Mouse (Mus musculus) olfactory bulb, adult 2 months (tissue): ENCODE results near the gene Sirt2. TPM values are rescaled to one million over a fixed set of nuclear protein-coding genes. Genes with fewer than 3 reads are reported as not detected.
A peak's percentile ranks its signal among the peaks of the same experiment; 100 is the strongest.

Source experiments
- H3K27ac ChIP-seq: fragments of 200-500 bp; 2 replicates; pipeline ENCODE4 v1.5.1; 2012; ENCODE audit warnings: low read depth, low read length; ENCODE audit not compliant: insufficient read depth
- H3K4me1 ChIP-seq: fragments of 200-500 bp; 2 replicates; pipeline ENCODE4 v1.6.1; 2012; ENCODE audit warnings: low read length; ENCODE audit not compliant: control insufficient read depth, insufficient read depth
- H3K4me3 ChIP-seq: fragments of 200-500 bp; 2 replicates; pipeline ENCODE4 v1.5.1; 2012; ENCODE audit warnings: mild to moderate bottlenecking, low read depth, low read length, moderate library complexity; ENCODE audit not compliant: insufficient read depth
- CTCF ChIP-seq: fragments of 200-500 bp; IDR thresholded peaks from 2 replicates; pipeline ENCODE4 v1.5.1; 2012; ENCODE audit warnings: low read depth, mild to moderate bottlenecking, low read length, moderate library complexity; ENCODE audit not compliant: insufficient read depth
- POLR2A ChIP-seq: fragments of 200-500 bp; IDR thresholded peaks from 2 replicates; pipeline ENCODE4 v1.6.1; 2012; ENCODE audit warnings: mild to moderate bottlenecking, low read depth, low read length, moderate library complexity; ENCODE audit not compliant: insufficient read depth
- WGBS: fragments of 180-500 bp; shearing (Covaris S2); methylation state at CpG from one replicate; pipeline ENCODE4 v1.1.7; 2018; 5-methylcytosine and 5-hydroxymethylcytosine counted together
- polyA plus RNA-seq: library from polyadenylated mRNA; stranded (reverse); fragments of >200 nt; gene quantifications from 2 replicates; pipeline ENCODE4 v1.2.4, GENCODE M21; 2012; ENCODE audit warnings: low replicate concordance; ENCODE audit not compliant: missing spikeins, insufficient read depth, insufficient read length

Sirt2 gene
- polyA plus RNA-seq, 1 experiment, result not detected

DNA sequence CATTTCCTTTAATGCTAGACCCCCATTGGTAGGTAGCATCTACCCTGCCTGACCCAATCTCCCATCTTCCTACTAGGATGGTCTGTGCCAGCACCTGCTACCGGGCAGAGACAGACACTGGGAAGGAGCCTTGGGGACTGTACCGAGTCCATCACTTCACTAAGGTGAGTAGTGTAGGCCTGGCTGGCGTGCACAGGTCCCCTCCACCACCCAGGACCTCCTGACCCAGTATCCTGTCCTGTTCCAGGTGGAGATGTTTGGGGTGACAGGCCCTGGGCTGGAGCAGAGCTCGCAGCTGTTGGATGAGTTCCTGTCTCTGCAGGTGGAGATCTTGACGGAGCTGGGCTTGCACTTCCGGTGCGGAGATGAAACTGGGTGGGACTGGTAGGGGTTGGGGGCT is 16.6 kb upstream of the Sirt2 start:
- Histone ChIP-seq H3K4me3 (no peak overlapping the region), H3K27ac (no peak overlapping the region), H3K4me1 (no peaks in the 10 kb centered on the region)
- WGBS, result 96% methylated on average over 7 of the region's 7 CpGs
- no peak for TF ChIP-seq CTCF
- no peak for TF ChIP-seq POLR2A

DNA sequence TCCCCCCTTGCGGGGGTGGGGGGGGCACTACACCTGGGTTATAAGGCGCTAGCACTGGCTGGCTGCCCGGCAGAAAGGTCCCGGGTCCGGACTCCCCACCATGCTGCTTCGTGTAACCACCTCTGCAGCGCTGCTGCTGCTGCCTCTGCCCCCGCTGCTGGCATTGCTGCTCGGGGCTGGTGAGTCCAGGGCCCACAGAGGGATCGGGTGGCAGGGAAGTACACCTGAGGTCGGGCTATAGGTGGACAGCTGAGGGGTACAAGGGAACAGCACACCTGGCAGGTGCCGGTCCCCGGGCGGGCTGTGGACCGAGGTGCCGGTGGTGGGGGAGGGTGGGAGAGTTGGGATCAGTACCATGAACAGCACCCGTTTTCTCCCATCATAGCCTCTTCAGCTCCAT is 10.5 kb upstream of the Sirt2 start, which contains the start of gene Ccer2:
Ccer2 (plus strand) TSS at position 96 of the 400 bp plus-strand sequence.
- WGBS, result 4% methylated on average over 17 of the region's 17 CpGs
- no peak within 1 kb of the TSS for H3K4me3 ChIP-seq
- TF ChIP-seq POLR2A (no peak), CTCF (no peak)
- H3K4me1 ChIP-seq, result peaks cover 8% of the 10 kb centered on the region
- no peak within 1 kb of the TSS for H3K27ac ChIP-seq

DNA sequence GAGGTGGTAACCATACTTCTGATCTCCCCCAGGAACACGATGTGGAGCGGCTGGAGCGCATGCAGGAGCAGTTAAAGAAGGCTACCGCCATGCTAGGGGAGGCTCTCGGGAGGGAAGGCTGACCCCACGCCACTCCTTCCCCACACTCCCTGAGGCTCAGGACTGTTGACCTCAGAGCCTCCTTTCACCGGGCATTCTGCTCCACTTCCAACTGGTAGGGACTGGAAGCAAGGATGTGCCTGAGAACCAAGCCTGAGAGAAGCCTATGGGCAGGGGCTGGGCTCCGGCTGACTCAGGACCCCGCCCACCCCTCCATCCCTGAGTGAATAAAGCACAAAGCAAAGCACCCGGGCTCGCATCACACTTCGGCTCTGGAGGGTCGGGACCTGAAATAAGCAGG is 7.9 kb upstream of the Sirt2 start:
- 80% methylated on average over 13 of the region's 13 CpGs for WGBS
- Histone ChIP-seq H3K27ac (no peak overlapping the region), H3K4me3 (no peak overlapping the region), H3K4me1 (peaks cover 8% of the 10 kb centered on the region)
- TF ChIP-seq POLR2A, result no peak
- no peak for TF ChIP-seq CTCF

DNA sequence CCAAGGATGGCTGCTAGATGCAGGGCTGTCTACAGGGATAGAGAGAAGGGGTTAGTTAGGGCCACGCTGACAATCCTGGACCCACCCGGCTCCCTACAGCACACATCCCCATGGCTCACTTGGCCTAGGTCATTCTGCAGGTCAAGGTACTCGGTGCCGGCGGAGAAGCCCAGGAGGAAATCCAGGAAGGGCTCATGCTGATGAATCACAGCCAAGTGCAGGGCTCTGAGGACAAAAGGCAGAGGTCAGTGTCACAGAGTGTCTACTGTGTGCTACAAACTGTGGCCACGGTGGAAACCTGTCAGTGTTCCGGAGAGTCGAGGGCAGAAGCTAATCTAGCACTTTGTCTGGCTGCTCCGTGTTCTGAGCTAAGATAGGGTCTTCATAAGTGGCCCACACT is 4.6 kb upstream of the Sirt2 start:
- Histone ChIP-seq H3K4me3 (no peak overlapping the region), H3K27ac (no peak overlapping the region), H3K4me1 (peaks cover 3% of the 10 kb centered on the region)
- TF ChIP-seq CTCF (no peak), POLR2A (no peak)
- WGBS, result 92% methylated on average over 9 of the region's 9 CpGs

DNA sequence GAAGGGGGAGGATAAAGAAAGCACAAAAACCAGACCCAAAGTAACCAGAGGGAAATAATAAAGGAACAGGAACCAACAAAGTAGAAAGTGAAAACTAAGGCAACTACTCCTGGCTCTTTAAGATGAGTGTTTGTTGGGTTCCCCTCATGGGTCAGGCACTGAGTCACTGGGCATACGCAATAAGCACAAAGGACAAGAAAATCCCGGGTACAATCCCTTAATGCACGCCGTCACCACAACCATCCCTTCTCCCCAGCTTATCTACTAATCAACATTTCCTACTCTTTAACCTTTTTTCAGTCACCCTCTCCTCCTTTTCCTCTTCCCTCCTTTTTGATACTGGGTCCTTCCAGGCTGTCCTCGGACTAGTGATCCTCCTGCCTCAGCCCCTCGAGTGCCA is 1.3 kb upstream of the Sirt2 start:
- no peak overlapping the region for H3K27ac ChIP-seq
- TF ChIP-seq CTCF, result no peak
- no peak for TF ChIP-seq POLR2A

GRCm38 (mm10) chr7:28766910-28767309 is 375 bp downstream of the Sirt2 start:
- under 1% methylated on average over 14 of the region's 14 CpGs for WGBS
- H3K27ac ChIP-seq, result no peak overlapping the region
- TF ChIP-seq CTCF (no peak), POLR2A (no peak)

More for the DNA sequence above, 1.3 kb upstream of the Sirt2 start:
- no peak overlapping the region for H3K4me3 ChIP-seq
- 75% methylated on average over 6 of the region's 6 CpGs for WGBS
- H3K4me1 ChIP-seq, result peaks cover 11% of the 10 kb centered on the region

DNA sequence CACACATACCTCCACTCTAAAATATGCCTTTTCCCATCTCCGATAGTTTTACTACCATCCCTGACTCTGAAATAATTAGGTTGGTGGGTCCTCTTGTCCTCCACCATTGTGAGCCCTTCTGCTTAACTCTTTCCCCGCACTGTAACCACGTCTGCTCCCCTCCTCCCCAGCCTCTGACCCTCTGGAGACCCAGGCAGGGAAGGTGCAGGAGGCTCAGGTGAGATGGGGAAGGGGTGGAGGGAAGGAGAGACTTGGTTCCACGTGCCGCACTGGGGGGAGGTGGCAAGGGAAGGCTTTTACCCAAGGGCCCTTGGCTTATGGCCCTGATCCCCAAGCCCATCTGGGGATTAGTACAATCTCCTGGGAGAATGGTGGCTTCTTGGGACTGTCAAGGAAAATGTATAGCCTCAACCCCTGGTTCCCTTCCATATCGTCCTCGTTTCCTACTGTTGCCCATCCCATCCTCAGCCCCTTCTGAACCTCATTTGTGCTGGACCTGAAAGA is 979 bp downstream of the Sirt2 start, which contains the start of gene Nfkbib:
Nfkbib (minus strand) TSS at position 51 of the 504 bp plus-strand sequence.
- H3K27ac ChIP-seq, result no peak within 1 kb of the TSS
- H3K4me3 ChIP-seq, result peak within 1 kb of the TSS; percentile 99
- peaks cover 11% of the 10 kb centered on the region for H3K4me1 ChIP-seq
- TF ChIP-seq POLR2A (no peak), CTCF (no peak)
- WGBS, result 45% methylated on average over 7 of the region's 7 CpGs

More at GRCm38 (mm10) chr7:28766910-28767309, 375 bp downstream of the Sirt2 start:
- H3K4me3 ChIP-seq, result peak overlapping the region; percentile 56
- peaks cover 11% of the 10 kb centered on the region for H3K4me1 ChIP-seq

DNA sequence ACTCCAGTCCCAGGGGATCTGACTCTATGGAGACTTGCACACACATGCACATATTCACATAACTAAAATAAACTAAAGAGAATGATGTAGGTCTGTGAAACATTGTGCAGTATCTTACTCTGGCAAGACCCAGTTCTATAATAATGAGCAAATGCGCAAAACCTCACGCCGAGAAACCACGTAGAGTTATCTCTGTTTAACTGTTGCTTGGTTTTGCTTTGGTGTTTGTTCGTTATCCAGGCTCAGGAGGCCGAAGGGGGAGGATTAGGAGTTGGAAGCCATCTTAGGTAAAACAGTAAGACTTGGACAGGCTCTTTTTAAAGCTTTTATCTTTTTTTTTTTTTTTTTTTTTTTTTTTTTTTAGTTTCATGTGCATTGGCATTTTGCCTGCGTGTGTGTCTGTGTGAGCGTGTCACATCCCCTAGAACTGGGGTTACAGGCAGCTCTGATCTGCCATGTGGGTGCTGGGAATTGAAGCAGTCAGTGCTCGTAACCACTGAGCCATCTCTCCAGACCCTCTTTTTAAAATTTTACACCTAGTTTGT is 3.0 kb downstream of the Sirt2 start:
- WGBS, result 89% methylated on average over 9 of the region's 9 CpGs
- no peak for TF ChIP-seq CTCF
- no peak for TF ChIP-seq POLR2A
- Histone ChIP-seq H3K27ac (no peak overlapping the region), H3K4me3 (no peak overlapping the region), H3K4me1 (peaks cover 11% of the 10 kb centered on the region)

DNA sequence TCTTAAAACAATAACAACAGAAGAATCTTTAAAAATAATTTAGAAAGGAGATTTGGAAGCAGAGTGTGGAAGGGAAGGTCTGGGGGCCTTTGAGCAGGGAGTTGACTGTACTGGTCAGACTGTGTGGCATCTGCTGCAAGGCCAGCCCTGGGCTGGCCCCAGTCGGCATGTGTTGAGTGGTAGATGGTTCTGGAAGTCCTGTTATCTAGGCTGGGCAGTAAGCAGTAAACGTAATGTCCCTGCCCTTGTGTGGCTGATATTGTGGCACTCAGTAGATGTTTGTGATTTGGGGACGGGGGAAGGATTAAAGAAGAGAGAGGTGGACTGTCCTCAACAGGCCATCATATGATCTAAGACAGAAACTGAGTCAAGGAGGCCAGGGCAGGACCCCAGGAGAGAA is 3.8 kb downstream of the Sirt2 start:
- no peak overlapping the region for H3K27ac ChIP-seq
- H3K4me3 ChIP-seq, result no peak overlapping the region
- TF ChIP-seq CTCF (no peak), POLR2A (no peak)
- WGBS, result 94% methylated on average over 3 of the region's 3 CpGs
- peaks cover 11% of the 10 kb centered on the region for H3K4me1 ChIP-seq
